ENCODE assay signal across 9 mouse cellular contexts in the genomic region with DNA sequence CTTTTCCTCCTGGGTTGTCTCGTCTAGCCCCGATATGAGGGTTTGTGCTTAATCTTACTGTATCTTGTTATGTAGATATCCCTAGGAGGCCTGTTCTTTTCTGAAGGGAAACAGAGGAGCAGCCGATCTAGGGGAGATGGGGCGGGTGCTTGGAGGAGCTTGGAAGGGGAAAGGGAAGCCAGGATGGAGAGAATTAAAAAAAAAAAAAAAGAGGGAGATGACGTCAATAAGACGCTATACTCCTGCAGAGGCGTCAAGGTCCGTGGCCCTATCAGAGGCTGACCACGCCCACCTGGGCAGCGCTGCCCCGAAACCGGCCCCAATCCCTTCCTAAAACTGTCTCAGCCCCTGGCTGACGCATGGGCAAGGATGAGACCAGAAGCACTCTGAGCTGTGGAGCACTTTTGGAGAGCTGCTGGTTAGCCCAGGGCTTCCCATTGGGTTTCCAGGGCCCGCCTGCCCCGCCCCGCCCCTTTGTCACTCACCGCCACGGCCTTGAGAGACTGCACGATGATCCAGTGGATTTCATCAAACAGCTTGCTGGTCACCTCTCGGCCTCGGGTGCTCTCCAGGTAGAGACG. TPM values are rescaled to one million over a fixed set of nuclear protein-coding genes. Genes with fewer than 3 reads are reported as not detected.
DNase-seq lines count a peak whose midpoint lies in the region; ATAC-seq and TF ChIP-seq lines count a peak whose summit lies in the region.
"Had no signal": no experiment of that assay in that cellular context is flagged by ENCODE, and none has a peak within 500 bp of the region (broad histone marks: within the 10 kb centered on the region; RNA-seq: fewer than 3 reads in every experiment).

No protein-coding gene starts in this region.

- H3K4me2 ChIP-seq in heart, embryonic 14.5 days (ENCODE audit: low read length): peak overlapping the region; percentile 30

- no peak for TF ChIP-seq EP300 in ES-Bruce4 (IDR thresholded peaks at IDR 0.05; ENCODE audit: insufficient read depth, low read depth, low read length)

- H3K9ac ChIP-seq in heart, embryonic 14.5 days (ENCODE audit: low read length): no peak overlapping the region
- H3K9ac ChIP-seq in ES-Bruce4 (ENCODE audit: low read depth, poor library complexity, severe bottlenecking): peak overlapping the region; percentile 16
- H3K9ac ChIP-seq in liver, adult 2 months (ENCODE audit: low read depth, low read length): no peak overlapping the region

- no peak for DNase-seq in heart, adult 9 months (ENCODE audit: low spot score in 2 of 2)
- peak; percentile 68 for DNase-seq in R1 (ENCODE audit: low read depth, low spot score)
- DNase-seq in liver, adult 2 months (ENCODE audit: extremely low read depth, low read depth, low spot score): peak; percentile 23
- no peak for DNase-seq in right cerebral cortex, postnatal 4 days
- DNase-seq in gastrocnemius, postnatal 36 days: no peak
- DNase-seq in cerebellum, adult 9-11 months: no peak
- DNase-seq: kidney, postnatal 4 days had no signal

- H3K27me3 ChIP-seq in heart, embryonic 14.5 days (ENCODE audit: control insufficient read depth, insufficient read depth, low read length): no peaks in the 10 kb centered on the region
- no peaks in the 10 kb centered on the region for H3K27me3 ChIP-seq in ES-Bruce4 (ENCODE audit: control insufficient read depth, insufficient read depth, low read length, poor library complexity, severe bottlenecking)
- no peaks in the 10 kb centered on the region for H3K27me3 ChIP-seq in liver, adult 2 months (ENCODE audit: control insufficient read depth, insufficient read depth, low read length)

- TF ChIP-seq POLR2A in ES-Bruce4 (IDR thresholded peaks at IDR 0.05; ENCODE audit: insufficient read depth, low read length): no peak
- TF ChIP-seq POLR2A in liver, adult 2 months (IDR thresholded peaks at IDR 0.05; ENCODE audit: extremely low read depth, insufficient read depth, low read length): no peak

- no peak for TF ChIP-seq CTCF in ES-Bruce4 (IDR thresholded peaks at IDR 0.05; ENCODE audit: low read depth, low read length)
- no peak for TF ChIP-seq CTCF in liver, adult 2 months (IDR thresholded peaks at IDR 0.05; ENCODE audit: low read depth, low read length)

- H3K79me2 ChIP-seq in liver, adult 2 months (ENCODE audit: control insufficient read depth, insufficient read depth, low read length): no peaks in the 10 kb centered on the region

- H3K9me3 ChIP-seq in heart, embryonic 14.5 days (ENCODE audit: control insufficient read depth, low read length): no peaks in the 10 kb centered on the region
- no peaks in the 10 kb centered on the region for H3K9me3 ChIP-seq in ES-Bruce4 (replicated peaks; ENCODE audit: control insufficient read depth, insufficient read depth, low read length, poor library complexity, severe bottlenecking)

- no peak overlapping the region for H3K27ac ChIP-seq in heart, embryonic 14.5 days (replicated peaks in 1 of 2; ENCODE audit: control insufficient read depth in 1 of 2, insufficient read depth in 1 of 2, low read depth in 2 of 2, low read length in 2 of 2)
- no peak overlapping the region for H3K27ac ChIP-seq in ES-Bruce4 (ENCODE audit: insufficient read depth, low read length)
- no peak overlapping the region for H3K27ac ChIP-seq in liver, adult 2 months (replicated peaks; ENCODE audit: insufficient read depth, low read depth, low read length)

- ATAC-seq in heart, embryonic 14.5 days (ENCODE audit: insufficient number of reproducible peaks, insufficient read depth, low FRiP score, low read depth): no peak

- H3K36me3 ChIP-seq in heart, embryonic 14.5 days (ENCODE audit: control insufficient read depth, insufficient read depth, low read length): peaks cover 56% of the 10 kb centered on the region
- H3K36me3 ChIP-seq in ES-Bruce4 (ENCODE audit: control insufficient read depth, insufficient read depth, low read length, poor library complexity, severe bottlenecking): no peaks in the 10 kb centered on the region; the same call in 1 of the 2 replicates
- H3K36me3 ChIP-seq in liver, adult 2 months (ENCODE audit: control insufficient read depth, insufficient read depth, low read length): no peaks in the 10 kb centered on the region

- H3K4me3 ChIP-seq in heart, embryonic 14.5 days (ENCODE audit: control insufficient read depth in 1 of 2, insufficient read depth in 1 of 2, low read depth in 1 of 2, low read length in 2 of 2): no peak overlapping the region
- H3K4me3 ChIP-seq in ES-Bruce4 (ENCODE audit: low read depth, low read length): peak overlapping the region; percentile 30
- no peak overlapping the region; the same call in 1 of the 2 replicates for H3K4me3 ChIP-seq in liver, adult 2 months (ENCODE audit: insufficient read depth, low read depth, low read length)

- intact Hi-C loops in gastrocnemius, postnatal 36 days (cut with DNase I): no loop called here

- WGBS in heart, embryonic 14.5 days: 54% methylated on average over 22 of the region's 22 CpGs
- WGBS in liver, adult 2 months: 71% methylated on average over 22 of the region's 22 CpGs

- H3K4me1 ChIP-seq in heart, embryonic 14.5 days (ENCODE audit: control insufficient read depth in 2 of 2, insufficient read depth in 2 of 2, low read length in 2 of 2): peaks cover 0 to 2% of the 10 kb centered on the region in 2 experiments; a peak in 2 of 4 replicates
- H3K4me1 ChIP-seq in ES-Bruce4 (ENCODE audit: control insufficient read depth, insufficient read depth, low read length): peaks cover 2% of the 10 kb centered on the region
- H3K4me1 ChIP-seq in liver, adult 2 months (ENCODE audit: control insufficient read depth, insufficient read depth, low read length): no peaks in the 10 kb centered on the region

RNA-seq across cellular contexts. Expression of a gene that starts 14.8 kb away (rescaled TPM):
- polyA plus RNA-seq in heart, embryonic 14.5 days (2014; fragmentation: Nextera tagmentation; extraction: Ambion mirVana): 17.6 and 17.8 TPM in 2 replicates
- 13.6 and 19.1 TPM in 2 replicates for polyA plus RNA-seq in ES-Bruce4 (2011; ENCODE audit: insufficient read depth, insufficient read length, low read depth, missing spikeins)
- total RNA-seq in liver, adult 2 months (2014; rRNA removed): 1.0 and 1.3 TPM in 2 replicates
- 2.1 and 2.2 TPM in 2 replicates for polyA plus RNA-seq in liver, adult 2 months (2012; rRNA removed)
- total RNA-seq in gastrocnemius, postnatal 36 days (2021): 1 to 10 TPM; 3.1 to 3.5 TPM

RNA-seq across cellular contexts. Expression of a gene that starts 30.8 kb away (rescaled TPM):
- polyA plus RNA-seq in heart, embryonic 14.5 days (2014; fragmentation: Nextera tagmentation; extraction: Ambion mirVana): 34.9 and 37.2 TPM in 2 replicates
- polyA plus RNA-seq in ES-Bruce4 (2011; ENCODE audit: insufficient read depth, insufficient read length, low read depth, missing spikeins): 3.7 and 6.5 TPM in 2 replicates
- total RNA-seq in liver, adult 2 months (2014; rRNA removed): 7.0 and 9.3 TPM in 2 replicates
- 6.3 and 7.8 TPM in 2 replicates for polyA plus RNA-seq in liver, adult 2 months (2012; rRNA removed)
- 1 to 10 TPM in 1 of 2 experiments, under 1 TPM in 1; 0.76 to 1.6 TPM for total RNA-seq in gastrocnemius, postnatal 36 days (2021)

RNA-seq across cellular contexts. Expression of a gene that starts 31.5 kb away (rescaled TPM):
- polyA plus RNA-seq in heart, embryonic 14.5 days (2014; fragmentation: Nextera tagmentation; extraction: Ambion mirVana): 53.0 and 53.3 TPM in 2 replicates
- 78.3 and 82.8 TPM in 2 replicates for polyA plus RNA-seq in ES-Bruce4 (2011; ENCODE audit: insufficient read depth, insufficient read length, low read depth, missing spikeins)
- total RNA-seq in liver, adult 2 months (2014; rRNA removed): 34.0 and 34.9 TPM in 2 replicates
- 28.9 and 29.1 TPM in 2 replicates for polyA plus RNA-seq in liver, adult 2 months (2012; rRNA removed)
- 10 to 100 TPM; 41.4 to 50.5 TPM for total RNA-seq in gastrocnemius, postnatal 36 days (2021)

Comparison
In these comparisons a context has a peak if more than half of its experiments do, and no peak if none do; other contexts are left out.
1. DNase-seq: peak in R1 (single experiment) and liver, adult 2 months (single experiment); none in heart, adult 9 months (0 of 2), right cerebral cortex, postnatal 4 days (single experiment), gastrocnemius, postnatal 36 days (0 of 2) and cerebellum, adult 9-11 months (single experiment).